ENCODE assay signal across 9 mouse cellular contexts in the genomic region with DNA sequence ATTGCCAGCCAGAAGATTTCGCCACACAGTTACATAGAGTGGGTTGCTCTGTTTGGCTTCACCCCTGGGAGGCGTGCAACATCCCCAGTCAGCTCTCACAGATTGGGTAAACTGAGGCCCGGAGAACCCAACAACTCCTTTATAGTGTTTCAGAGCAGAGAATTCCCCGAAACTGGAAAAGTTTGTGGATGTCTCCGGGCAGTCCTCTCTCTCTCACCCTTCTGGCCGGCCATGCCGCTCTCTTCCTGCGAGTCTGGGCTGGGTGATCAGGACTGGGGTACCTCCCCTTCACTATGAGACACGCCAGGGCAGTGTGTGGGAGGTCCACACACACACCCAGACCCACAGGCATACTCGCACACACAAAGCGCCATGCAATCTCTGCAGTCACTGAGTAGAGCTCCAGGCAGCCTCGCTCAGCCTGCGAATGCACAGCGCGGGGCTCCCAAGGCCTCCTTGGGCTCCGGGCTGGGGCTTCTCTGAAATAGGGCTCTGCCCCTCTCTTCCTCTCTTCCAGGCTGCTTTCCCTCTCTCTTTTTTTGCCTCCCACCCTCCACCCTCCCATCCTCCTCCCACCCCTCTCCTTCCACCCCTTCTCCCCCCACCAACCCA. TPM values are rescaled to one million over a fixed set of nuclear protein-coding genes. Genes with fewer than 3 reads are reported as not detected.
A peak's percentile ranks its signal among the peaks of the same experiment; 100 is the strongest.
DNase-seq lines count a peak whose midpoint lies in the region; ATAC-seq lines count a peak whose summit lies in the region.
"Had no signal": no experiment of that assay in that cellular context is flagged by ENCODE, and none has a peak within 500 bp of the region (broad histone marks: within the 10 kb centered on the region; RNA-seq: fewer than 3 reads in every experiment).

No protein-coding gene starts in this region.

- peaks cover 38% of the 10 kb centered on the region for H3K4me1 ChIP-seq in embryonic facial prominence, embryonic 13.5 days
- peaks cover 39% of the 10 kb centered on the region for H3K4me1 ChIP-seq in heart, embryonic 12.5 days (replicated peaks)
- peaks cover 29% of the 10 kb centered on the region for H3K4me1 ChIP-seq in kidney, embryonic 14.5 days (ENCODE audit: control insufficient read depth, insufficient read depth, low read length)
- H3K4me1 ChIP-seq in liver, embryonic 11.5 days (replicated peaks; ENCODE audit: control insufficient read depth, insufficient read depth, low read length), result no peaks in the 10 kb centered on the region
- peaks cover 36% of the 10 kb centered on the region for H3K4me1 ChIP-seq in midbrain, embryonic 16.5 days (ENCODE audit: control insufficient read depth, insufficient read depth, low read length)
- peaks cover 7% of the 10 kb centered on the region for H3K4me1 ChIP-seq in stomach, embryonic 15.5 days

- peak; percentile 30 to 52 for DNase-seq in left cerebral cortex, adult 18-20 months (ENCODE audit: low spot score in 2 of 2)
- no peak for DNase-seq in left cerebral cortex, adult 11 months (ENCODE audit: low spot score)
- peak; percentile 43 for DNase-seq in liver, embryonic 11.5 days (ENCODE audit: low spot score)

- no peaks in the 10 kb centered on the region for H3K27me3 ChIP-seq in embryonic facial prominence, embryonic 13.5 days
- no peaks in the 10 kb centered on the region for H3K27me3 ChIP-seq in heart, embryonic 12.5 days (replicated peaks)
- H3K27me3 ChIP-seq in kidney, embryonic 14.5 days (ENCODE audit: control insufficient read depth, insufficient read depth, low read length), result no peaks in the 10 kb centered on the region
- no peaks in the 10 kb centered on the region for H3K27me3 ChIP-seq in liver, embryonic 11.5 days (replicated peaks; ENCODE audit: control insufficient read depth, insufficient read depth, low read length)
- no peaks in the 10 kb centered on the region for H3K27me3 ChIP-seq in midbrain, embryonic 16.5 days (ENCODE audit: control insufficient read depth, insufficient read depth, low read depth, low read length)
- no peaks in the 10 kb centered on the region for H3K27me3 ChIP-seq in stomach, embryonic 15.5 days (replicated peaks)
- H3K27me3 ChIP-seq: CH12.LX had no signal

- 2% methylated on average over 16 of the region's 16 CpGs for WGBS in embryonic facial prominence, embryonic 13.5 days
- 3% methylated on average over 16 of the region's 16 CpGs for WGBS in heart, embryonic 12.5 days
- WGBS in kidney, embryonic 14.5 days, result 1% methylated on average over 16 of the region's 16 CpGs
- 14% methylated on average over 16 of the region's 16 CpGs for WGBS in liver, embryonic 11.5 days
- 1% methylated on average over 16 of the region's 16 CpGs for WGBS in midbrain, embryonic 16.5 days
- WGBS in stomach, embryonic 15.5 days, result 2% methylated on average over 16 of the region's 16 CpGs

- H3K9me3 ChIP-seq in embryonic facial prominence, embryonic 13.5 days, result peaks cover 3% of the 10 kb centered on the region; the same call in 1 of the 2 replicates
- H3K9me3 ChIP-seq in heart, embryonic 12.5 days (replicated peaks), result peaks cover 4% of the 10 kb centered on the region
- no peaks in the 10 kb centered on the region for H3K9me3 ChIP-seq in kidney, embryonic 14.5 days (ENCODE audit: control insufficient read depth, low read length)
- no peaks in the 10 kb centered on the region; the same call in 1 of the 2 replicates for H3K9me3 ChIP-seq in liver, embryonic 11.5 days (ENCODE audit: control insufficient read depth, low read length)
- H3K9me3 ChIP-seq in midbrain, embryonic 16.5 days (replicated peaks; ENCODE audit: control insufficient read depth, low read length, poor library complexity, severe bottlenecking), result 0 out of 2 replicates have a peak, but pooled peaks cover 2% of the 10 kb centered on the region
- no peaks in the 10 kb centered on the region for H3K9me3 ChIP-seq in stomach, embryonic 15.5 days

- H3K27ac ChIP-seq in embryonic facial prominence, embryonic 13.5 days, result peak overlapping the region; percentile 100
- peak overlapping the region; percentile 98 for H3K27ac ChIP-seq in heart, embryonic 12.5 days (ENCODE audit: poor library complexity, severe bottlenecking)
- peak overlapping the region; percentile 99 for H3K27ac ChIP-seq in kidney, embryonic 14.5 days (ENCODE audit: low read depth, low read length)
- H3K27ac ChIP-seq in liver, embryonic 11.5 days (ENCODE audit: low read depth, low read length), result peak overlapping the region; percentile 89
- peak overlapping the region; percentile 92 for H3K27ac ChIP-seq in midbrain, embryonic 16.5 days (ENCODE audit: low read length)
- H3K27ac ChIP-seq in stomach, embryonic 15.5 days, result peak overlapping the region; percentile 98

- H3K4me3 ChIP-seq in embryonic facial prominence, embryonic 13.5 days, result peak overlapping the region; percentile 60
- H3K4me3 ChIP-seq in heart, embryonic 12.5 days, result peak overlapping the region; percentile 85
- peak overlapping the region; percentile 80 for H3K4me3 ChIP-seq in kidney, embryonic 14.5 days (ENCODE audit: low read length)
- peak overlapping the region; percentile 59 for H3K4me3 ChIP-seq in liver, embryonic 11.5 days (ENCODE audit: low read depth, low read length)
- H3K4me3 ChIP-seq in midbrain, embryonic 16.5 days (ENCODE audit: low read depth, low read length), result peak overlapping the region; percentile 53
- peak overlapping the region; percentile 62 for H3K4me3 ChIP-seq in stomach, embryonic 15.5 days (replicated peaks)

- H3K9ac ChIP-seq in embryonic facial prominence, embryonic 13.5 days, result peak overlapping the region; percentile 83
- H3K9ac ChIP-seq in heart, embryonic 12.5 days, result peak overlapping the region; percentile 94
- H3K9ac ChIP-seq in kidney, embryonic 14.5 days (ENCODE audit: low read depth, low read length), result peak overlapping the region; percentile 88
- peak overlapping the region; percentile 54 for H3K9ac ChIP-seq in liver, embryonic 11.5 days (ENCODE audit: low read depth, low read length)
- H3K9ac ChIP-seq in midbrain, embryonic 16.5 days (ENCODE audit: low read depth, low read length), result peak overlapping the region; percentile 76
- peak overlapping the region; percentile 64 for H3K9ac ChIP-seq in stomach, embryonic 15.5 days

- no peaks in the 10 kb centered on the region for H3K36me3 ChIP-seq in embryonic facial prominence, embryonic 13.5 days
- H3K36me3 ChIP-seq in heart, embryonic 12.5 days, result no peaks in the 10 kb centered on the region
- H3K36me3 ChIP-seq in kidney, embryonic 14.5 days (ENCODE audit: control insufficient read depth, insufficient read depth, low read length), result no peaks in the 10 kb centered on the region
- no peaks in the 10 kb centered on the region for H3K36me3 ChIP-seq in liver, embryonic 11.5 days (ENCODE audit: control insufficient read depth, insufficient read depth, low read length)
- H3K36me3 ChIP-seq in midbrain, embryonic 16.5 days (ENCODE audit: control insufficient read depth, insufficient read depth, low read length), result no peaks in the 10 kb centered on the region
- H3K36me3 ChIP-seq in stomach, embryonic 15.5 days, result no peaks in the 10 kb centered on the region; the same call in 1 of the 2 replicates

- H3K4me2 ChIP-seq in embryonic facial prominence, embryonic 13.5 days, result peak overlapping the region; percentile 84
- peak overlapping the region; percentile 88 for H3K4me2 ChIP-seq in heart, embryonic 12.5 days
- H3K4me2 ChIP-seq in kidney, embryonic 14.5 days (replicated peaks; ENCODE audit: low read depth, low read length), result peak overlapping the region; percentile 59
- H3K4me2 ChIP-seq in liver, embryonic 11.5 days, result peak overlapping the region; percentile 70
- peak overlapping the region; percentile 79 for H3K4me2 ChIP-seq in midbrain, embryonic 16.5 days (ENCODE audit: low read length)
- H3K4me2 ChIP-seq in stomach, embryonic 15.5 days, result peak overlapping the region; percentile 83

- peak; percentile 71 for ATAC-seq in embryonic facial prominence, embryonic 13.5 days (ENCODE audit: insufficient number of reproducible peaks, insufficient read depth, low FRiP score, low TSS enrichment, low read depth)
- peak; percentile 58 for ATAC-seq in heart, embryonic 12.5 days (ENCODE audit: insufficient number of reproducible peaks, low FRiP score)
- ATAC-seq in kidney, embryonic 14.5 days (ENCODE audit: low FRiP score, low TSS enrichment), result peak; percentile 69
- ATAC-seq in liver, embryonic 11.5 days (replicated peaks; ENCODE audit: low FRiP score), result peak; percentile 65
- ATAC-seq in midbrain, embryonic 16.5 days, result peak; percentile 75
- peak; percentile 69 for ATAC-seq in stomach, embryonic 15.5 days (ENCODE audit: insufficient read depth, low FRiP score, low read depth)

RNA-seq across cellular contexts. Expression of gene Bcl9, which starts 0.7 kb away (rescaled TPM):
- 10 to 100 TPM; 52.1 to 58.1 TPM for total RNA-seq in left cerebral cortex, adult 18-20 months (2021)
- polyA plus RNA-seq in embryonic facial prominence, embryonic 13.5 days (2015; fragmentation: Nextera tagmentation; extraction: Ambion mirVana), result 89.4 and 93.5 TPM in 2 replicates
- 38.6 and 40.7 TPM in 2 replicates for polyA plus RNA-seq in heart, embryonic 12.5 days (2016; fragmentation: Nextera tagmentation; extraction: Ambion mirVana)
- polyA plus RNA-seq in kidney, embryonic 14.5 days (2014; fragmentation: Nextera tagmentation; extraction: Ambion mirVana), result 57.3 and 72.4 TPM in 2 replicates
- 17.9 and 21.3 TPM in 2 replicates for polyA plus RNA-seq in liver, embryonic 11.5 days (2014; fragmentation: Nextera tagmentation; extraction: Ambion mirVana)
- 78.3 and 92.4 TPM in 2 replicates for polyA plus RNA-seq in midbrain, embryonic 16.5 days (2015; fragmentation: Nextera tagmentation; extraction: Ambion mirVana)
- 50.0 and 59.3 TPM in 2 replicates for polyA plus RNA-seq in stomach, embryonic 15.5 days (2015; fragmentation: Nextera tagmentation; extraction: Ambion mirVana)
